Mouse (Mus musculus) embryonic fibroblast, embryonic 13.5 days (primary cell): ENCODE data around the gene Coro2a. TPM values are rescaled to one million over a fixed set of nuclear protein-coding genes. Genes with fewer than 3 reads are reported as not detected.
"Not testable (repeated sequence)": the region's sequence is repeated elsewhere in the genome, so short reads cannot be mapped to it uniquely, and the experiment has no call there.

Experiments
- H3K27ac ChIP-seq: 2 replicates; pipeline ENCODE4 v1.5.1; 2012; ENCODE audit warnings: low read length, control low read depth, inconsistent platforms; ENCODE audit not compliant: insufficient read depth
- H3K4me1 ChIP-seq: 2 replicates; pipeline ENCODE4 v1.6.1; 2011; ENCODE audit warnings: low read length; ENCODE audit not compliant: control insufficient read depth, insufficient read depth
- H3K4me3 ChIP-seq: 2 replicates; pipeline ENCODE4 v1.5.1; 2011; ENCODE audit warnings: mild to moderate bottlenecking, control low read depth, low read length; ENCODE audit not compliant: insufficient read depth
- CTCF ChIP-seq: IDR thresholded peaks from 2 replicates; pipeline ENCODE4 v1.5.1; 2011; ENCODE audit warnings: mild to moderate bottlenecking, control low read depth, low read length, moderate library complexity, borderline replicate concordance; ENCODE audit not compliant: insufficient read depth
- POLR2A ChIP-seq: IDR thresholded peaks from 2 replicates; pipeline ENCODE4 v1.6.1; 2011; ENCODE audit warnings: low read depth, mild to moderate bottlenecking, control low read depth, low read length, moderate library complexity
- polyA plus RNA-seq: library from polyadenylated mRNA; stranded (reverse); fragments of >200 nt; gene quantifications from 2 replicates; pipeline ENCODE4 v1.2.4, GENCODE M21; 2011; ENCODE audit warnings: low read depth; ENCODE audit not compliant: missing spikeins, insufficient read length

Gene Coro2a
- polyA plus RNA-seq, 1 experiment, result 0.81 TPM

DNA sequence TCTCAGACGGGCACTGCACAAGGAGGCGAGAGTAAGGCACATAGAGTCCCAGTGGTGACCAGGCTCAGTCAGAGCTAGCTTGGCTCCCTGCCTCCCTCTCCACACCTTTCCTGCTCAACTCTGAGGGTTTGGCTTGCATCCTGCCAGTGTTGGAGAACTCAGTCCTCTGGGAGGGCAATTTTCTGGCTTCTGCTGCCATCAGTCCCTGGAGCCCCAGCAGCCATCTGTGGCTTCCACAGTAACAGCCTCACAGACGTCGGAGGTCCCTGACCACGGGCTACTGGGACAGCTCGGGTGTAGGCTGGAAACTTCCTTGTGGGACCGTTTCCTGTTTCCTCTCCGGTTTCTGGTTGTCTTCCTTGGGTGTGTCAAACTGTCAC, 16.2 kb downstream of the Coro2a start:
- Histone ChIP-seq H3K4me1 (no peaks in the 10 kb centered on the region), H3K4me3 (no peak overlapping the region), H3K27ac (no peak overlapping the region)
- TF ChIP-seq CTCF (no peak), POLR2A (no peak)

DNA sequence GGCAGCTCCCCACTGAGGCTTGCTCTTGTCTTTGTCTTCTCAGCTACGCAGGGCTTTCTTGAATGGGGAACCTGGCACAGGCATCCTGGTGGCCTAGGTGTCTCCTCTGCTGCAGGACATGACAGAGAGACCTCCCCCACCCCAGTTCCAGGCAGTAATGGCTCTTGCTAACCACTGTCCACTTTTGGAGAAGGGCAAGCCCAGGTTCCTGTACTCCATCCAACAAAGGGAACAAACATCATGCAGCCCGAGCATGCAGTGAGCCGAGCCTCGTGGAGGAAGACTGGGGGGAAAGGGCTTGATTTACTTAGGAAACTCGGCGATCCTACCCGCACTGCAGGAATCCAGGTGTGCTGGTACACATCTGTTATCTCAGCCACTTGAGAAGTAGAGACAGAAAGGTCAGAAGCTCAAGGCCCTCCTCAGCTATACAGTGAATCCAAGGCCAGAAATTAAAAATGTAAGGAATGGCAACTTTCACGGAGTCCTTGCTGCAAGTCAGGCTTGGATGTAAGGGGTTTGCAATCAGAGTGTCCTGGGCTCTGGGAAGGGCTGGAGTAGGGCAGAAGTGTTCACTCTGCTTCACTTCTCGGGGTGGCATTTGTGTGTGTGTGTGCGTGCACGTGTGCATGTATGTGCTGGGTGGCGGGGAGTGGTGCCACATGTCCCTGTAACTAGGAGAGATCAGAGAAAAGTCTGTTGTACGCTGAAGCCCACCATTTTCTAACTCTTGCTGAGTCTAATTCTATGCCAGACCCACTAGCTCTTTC, 16.8 kb downstream of the Coro2a start:
- H3K4me1 ChIP-seq, result no peaks in the 10 kb centered on the region
- TF ChIP-seq POLR2A (no peak), CTCF (no peak)
- H3K4me3 ChIP-seq, result no peak overlapping the region
- no peak overlapping the region for H3K27ac ChIP-seq

- not testable (repeated sequence) for H3K4me3 ChIP-seq, H3K4me1 ChIP-seq, H3K27ac ChIP-seq
Measured at GRCm38 (mm10) chr4:46584536-46584935, 17.5 kb downstream of the Coro2a start.

GRCm38 (mm10) chr4:46584084-46584483, 17.9 kb downstream of the Coro2a start:
- H3K27ac ChIP-seq, H3K4me1 ChIP-seq, H3K4me3 ChIP-seq: not testable (repeated sequence)

DNA sequence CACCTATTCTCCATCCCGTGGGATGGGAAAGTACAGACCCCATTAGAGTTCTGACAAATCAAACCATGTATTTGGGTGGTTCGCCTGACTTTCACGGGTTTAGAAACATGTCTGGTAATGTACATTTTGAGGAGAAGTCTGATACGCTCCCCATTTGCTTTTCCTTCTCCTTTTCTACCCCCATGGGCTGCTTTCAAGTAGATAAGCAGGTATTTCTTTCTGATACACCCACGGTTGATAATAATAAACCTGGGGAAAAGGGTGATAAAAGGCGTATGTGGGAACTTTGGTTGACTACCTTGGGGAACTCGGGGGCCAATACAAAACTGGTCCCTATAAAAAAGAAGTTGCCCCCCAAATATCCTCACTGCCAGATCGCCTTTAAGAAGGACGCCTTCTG, 20.0 kb downstream of the Coro2a start:
- H3K4me1 ChIP-seq, H3K4me3 ChIP-seq, H3K27ac ChIP-seq: not testable (repeated sequence)

DNA sequence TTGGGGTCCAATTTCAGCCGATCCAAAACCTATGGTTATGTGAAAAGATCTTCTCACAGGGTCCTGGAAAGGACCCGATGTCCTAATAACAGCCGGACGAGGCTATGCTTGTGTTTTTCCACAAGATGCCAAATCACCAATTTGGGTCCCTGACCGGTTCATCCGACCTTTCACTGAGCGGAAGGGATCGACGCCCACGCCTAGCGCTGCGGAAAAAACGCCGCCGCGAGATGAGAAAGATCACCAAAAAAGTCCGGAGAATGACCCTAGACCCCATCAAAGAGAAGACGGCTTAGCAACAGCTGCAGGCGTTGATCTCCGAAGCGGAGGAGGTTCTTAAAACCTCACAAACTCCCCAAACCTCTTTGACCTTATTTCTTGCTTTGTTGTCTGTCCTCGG, 20.4 kb downstream of the Coro2a start:
- H3K4me3 ChIP-seq, H3K4me1 ChIP-seq, H3K27ac ChIP-seq: not testable (repeated sequence)

DNA sequence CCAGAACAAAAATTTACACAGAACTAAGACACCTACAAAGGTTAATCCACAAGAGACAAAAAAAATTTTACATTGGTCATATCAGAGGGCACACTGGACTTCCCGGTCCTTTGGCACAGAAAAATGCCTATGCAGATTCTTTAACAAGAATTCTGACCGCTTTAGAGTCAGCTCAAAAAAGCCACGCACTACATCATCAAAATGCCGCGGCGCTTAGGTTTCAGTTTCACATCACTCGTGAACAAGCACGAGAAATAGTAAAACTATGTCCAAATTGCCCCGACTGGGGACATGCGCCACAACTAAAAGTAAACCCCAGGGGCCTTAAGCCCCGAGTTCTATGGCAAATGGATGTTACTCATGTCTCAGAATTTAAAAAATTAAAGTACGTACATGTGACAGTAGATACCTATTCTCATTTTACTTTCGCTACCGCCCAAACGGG, 21.2 kb downstream of the Coro2a start:
- not testable (repeated sequence) for H3K27ac ChIP-seq, H3K4me1 ChIP-seq, H3K4me3 ChIP-seq

DNA sequence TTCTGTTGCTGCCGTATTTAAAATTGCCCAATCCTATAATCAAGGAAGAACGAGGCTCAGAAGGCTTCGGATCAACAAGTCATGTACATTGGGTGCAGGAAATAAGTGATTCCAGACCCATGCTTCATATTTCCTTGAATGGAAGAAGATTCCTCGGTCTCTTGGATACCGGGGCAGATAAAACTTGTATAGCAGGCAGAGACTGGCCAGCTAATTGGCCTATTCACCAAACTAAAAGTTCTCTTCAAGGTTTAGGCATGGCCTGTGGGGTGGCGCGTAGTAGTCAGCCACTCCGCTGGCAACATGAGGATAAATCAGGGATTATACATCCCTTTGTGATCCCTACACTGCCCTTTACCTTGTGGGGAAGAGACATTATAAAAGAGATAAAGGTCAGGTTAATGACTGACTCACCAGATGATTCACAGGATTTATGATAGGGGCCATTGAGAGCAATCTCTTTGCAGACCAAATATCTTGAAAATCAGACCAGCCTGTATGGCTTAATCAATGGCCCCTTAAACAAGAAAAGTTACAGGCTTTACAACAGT, 23.1 kb downstream of the Coro2a start:
- H3K27ac ChIP-seq, H3K4me3 ChIP-seq, H3K4me1 ChIP-seq: not testable (repeated sequence)

- TF ChIP-seq POLR2A, result no peak
- no peak for TF ChIP-seq CTCF
- no peak overlapping the region for H3K4me3 ChIP-seq
- no peak overlapping the region for H3K27ac ChIP-seq
- no peaks in the 10 kb centered on the region for H3K4me1 ChIP-seq
Measured at GRCm38 (mm10) chr4:46578228-46578627, 23.8 kb downstream of the Coro2a start.

- not testable (repeated sequence) for H3K4me1 ChIP-seq, H3K27ac ChIP-seq, H3K4me3 ChIP-seq
Measured at GRCm38 (mm10) chr4:46575509-46576284, 26.3 kb downstream of the Coro2a start.

GRCm38 (mm10) chr4:46574841-46575240, 27.2 kb downstream of the Coro2a start:
- no peaks in the 10 kb centered on the region for H3K4me1 ChIP-seq
- no peak overlapping the region for H3K27ac ChIP-seq
- no peak overlapping the region for H3K4me3 ChIP-seq
- TF ChIP-seq POLR2A (no peak), CTCF (no peak)
